Mouse (Mus musculus): ENCODE results near the gene Rhof. TPM values are rescaled to one million over a fixed set of nuclear protein-coding genes. Genes with fewer than 3 reads are reported as not detected.
A peak's percentile ranks its signal among the peaks of the same experiment; 100 is the strongest.

Rhof gene
- polyA plus RNA-seq, 1 experiment: 0.48 TPM

DNA sequence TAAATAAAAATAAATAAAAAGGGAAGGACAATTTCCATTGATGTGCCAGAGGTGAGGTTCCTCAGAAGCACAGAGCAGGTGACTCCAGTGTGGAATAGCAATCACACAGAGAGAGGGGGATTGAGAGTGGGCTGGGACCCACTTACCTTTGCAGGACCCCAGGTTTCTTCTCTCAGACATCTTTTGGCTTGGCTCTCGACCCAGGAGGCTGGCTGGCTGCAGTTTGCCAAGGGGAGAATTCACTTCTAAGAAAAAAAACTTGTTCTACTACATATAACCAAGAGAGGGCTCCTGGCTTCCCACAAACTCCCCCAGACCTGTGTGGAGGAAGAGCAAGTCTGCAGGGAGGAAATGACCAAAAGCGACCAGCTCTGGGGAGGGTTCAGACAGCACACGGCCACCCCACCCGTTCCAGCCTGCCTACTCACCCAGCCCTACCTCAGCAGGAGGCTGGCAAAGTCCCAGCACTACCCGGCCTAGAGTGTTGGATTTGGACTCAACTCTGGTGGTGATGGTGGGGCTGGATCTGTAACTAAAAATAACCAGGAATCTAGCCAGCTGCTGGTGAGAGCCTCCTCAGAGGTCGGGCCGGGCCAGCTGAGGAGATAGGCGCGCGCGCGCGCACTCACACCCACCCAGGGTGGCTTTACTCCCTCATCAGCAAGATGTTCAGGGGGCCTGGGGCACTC, 1.8 kb upstream of the Rhof start:
- Histone ChIP-seq H3K4me1 (ENCODE audit: control insufficient read depth, insufficient read depth, insufficient read length, low read length) (peaks cover 10% of the 10 kb centered on the region), H3K27ac (replicated peaks; ENCODE audit: low read depth, low read length) (peak overlapping the region; percentile 85), H3K4me3 (ENCODE audit: insufficient read depth, low read depth, low read length) (peak overlapping the region; percentile 56)

DNA sequence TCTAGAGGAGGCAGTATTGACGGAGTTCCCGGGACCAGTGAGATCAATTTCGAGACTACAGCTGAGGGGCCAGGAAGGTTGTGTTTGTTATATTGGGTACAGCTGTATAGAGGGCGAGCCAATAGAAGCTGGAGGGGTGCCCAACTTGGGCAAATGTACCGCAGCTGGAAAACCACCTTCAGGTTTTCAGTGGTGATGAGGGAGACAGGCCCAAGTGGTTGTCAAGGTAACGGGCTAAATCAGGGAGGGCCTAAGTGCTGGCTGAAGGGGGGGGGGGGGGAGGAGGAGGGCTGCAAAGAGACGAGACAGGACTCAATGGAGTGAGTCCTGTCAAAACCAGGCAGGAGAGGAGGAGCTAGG, 1.3 kb upstream of the Rhof start:
- Histone ChIP-seq H3K4me1 (ENCODE audit: control insufficient read depth, insufficient read depth, insufficient read length, low read length) (peaks cover 10% of the 10 kb centered on the region), H3K27ac (replicated peaks; ENCODE audit: low read depth, low read length) (no peak overlapping the region)

GRCm38 (mm10) chr5:123133083-123133783, 741 bp upstream of the Rhof start:
- Histone ChIP-seq H3K27ac (replicated peaks; ENCODE audit: low read depth, low read length) (no peak overlapping the region), H3K4me3 (ENCODE audit: insufficient read depth, low read depth, low read length) (no peak overlapping the region), H3K4me1 (ENCODE audit: control insufficient read depth, insufficient read depth, insufficient read length, low read length) (peaks cover 10% of the 10 kb centered on the region)

More for the DNA sequence above, 1.3 kb upstream of the Rhof start:
- no peak overlapping the region for H3K4me3 ChIP-seq (ENCODE audit: insufficient read depth, low read depth, low read length)

DNA sequence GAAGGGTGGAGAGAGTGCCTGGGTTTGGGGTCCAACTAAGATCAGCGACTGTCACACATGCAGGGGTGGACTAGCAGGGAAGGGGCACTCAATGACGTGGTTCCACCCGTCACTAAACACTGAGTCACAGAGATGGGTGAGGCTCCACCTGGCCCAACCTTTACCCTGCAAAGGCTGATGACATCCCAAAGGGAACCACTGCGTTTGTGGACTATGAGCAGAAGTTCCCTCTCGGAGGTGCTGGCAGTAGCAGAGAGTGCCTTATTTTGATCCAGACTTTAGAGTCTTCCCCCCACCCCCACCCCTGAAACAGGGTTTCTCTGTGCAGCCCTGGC, 1.7 kb downstream of the Rhof start:
- Histone ChIP-seq H3K4me3 (ENCODE audit: insufficient read depth, low read depth, low read length) (no peak overlapping the region), H3K27ac (replicated peaks; ENCODE audit: low read depth, low read length) (no peak overlapping the region), H3K4me1 (ENCODE audit: control insufficient read depth, insufficient read depth, insufficient read length, low read length) (peaks cover 6% of the 10 kb centered on the region)

GRCm38 (mm10) chr5:123130030-123130813, 2.3 kb downstream of the Rhof start:
- Histone ChIP-seq H3K4me1 (ENCODE audit: control insufficient read depth, insufficient read depth, insufficient read length, low read length) (peaks cover 6% of the 10 kb centered on the region), H3K4me3 (ENCODE audit: insufficient read depth, low read depth, low read length) (no peak overlapping the region), H3K27ac (replicated peaks; ENCODE audit: low read depth, low read length) (no peak overlapping the region)

- Histone ChIP-seq H3K4me3 (ENCODE audit: insufficient read depth, low read depth, low read length) (no peak overlapping the region), H3K27ac (replicated peaks; ENCODE audit: low read depth, low read length) (no peak overlapping the region), H3K4me1 (ENCODE audit: control insufficient read depth, insufficient read depth, insufficient read length, low read length) (peaks cover under 1% of the 10 kb centered on the region; the same call in 1 of the 2 replicates)
Observed at GRCm38 (mm10) chr5:123129170-123129757, 3.2 kb downstream of the Rhof start.

- Histone ChIP-seq H3K27ac (replicated peaks; ENCODE audit: low read depth, low read length) (peak overlapping the region; percentile 24; the same call in 1 of the 2 replicates), H3K4me1 (ENCODE audit: control insufficient read depth, insufficient read depth, insufficient read length, low read length) (no peaks in the 10 kb centered on the region), H3K4me3 (ENCODE audit: insufficient read depth, low read depth, low read length) (peak overlapping the region; percentile 4; the same call in 1 of the 2 replicates)
Observed at GRCm38 (mm10) chr5:123128426-123129169, 3.9 kb downstream of the Rhof start.

DNA sequence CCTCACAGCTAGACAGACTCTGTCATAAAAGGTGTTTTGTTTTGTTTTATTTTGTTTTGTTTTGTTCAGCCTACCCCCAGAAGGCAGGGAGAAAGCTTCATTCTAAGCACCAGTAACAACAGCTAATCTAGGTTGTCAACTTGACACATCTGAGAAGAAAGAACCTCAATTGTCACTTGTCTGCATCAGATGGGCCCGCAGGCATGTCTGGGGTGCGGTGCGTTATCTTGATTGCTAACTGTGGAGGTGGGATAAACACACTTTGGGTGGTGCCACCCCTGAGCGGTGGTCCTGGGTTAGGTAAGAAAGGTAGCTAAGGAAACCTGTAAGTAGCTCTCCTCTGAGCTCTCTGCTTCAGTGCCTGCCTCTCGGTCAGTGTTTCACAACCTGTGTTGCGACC, 5.5 kb downstream of the Rhof start:
- Histone ChIP-seq H3K4me1 (ENCODE audit: control insufficient read depth, insufficient read depth, insufficient read length, low read length) (no peaks in the 10 kb centered on the region), H3K4me3 (ENCODE audit: insufficient read depth, low read depth, low read length) (no peak overlapping the region), H3K27ac (replicated peaks; ENCODE audit: low read depth, low read length) (no peak overlapping the region)

DNA sequence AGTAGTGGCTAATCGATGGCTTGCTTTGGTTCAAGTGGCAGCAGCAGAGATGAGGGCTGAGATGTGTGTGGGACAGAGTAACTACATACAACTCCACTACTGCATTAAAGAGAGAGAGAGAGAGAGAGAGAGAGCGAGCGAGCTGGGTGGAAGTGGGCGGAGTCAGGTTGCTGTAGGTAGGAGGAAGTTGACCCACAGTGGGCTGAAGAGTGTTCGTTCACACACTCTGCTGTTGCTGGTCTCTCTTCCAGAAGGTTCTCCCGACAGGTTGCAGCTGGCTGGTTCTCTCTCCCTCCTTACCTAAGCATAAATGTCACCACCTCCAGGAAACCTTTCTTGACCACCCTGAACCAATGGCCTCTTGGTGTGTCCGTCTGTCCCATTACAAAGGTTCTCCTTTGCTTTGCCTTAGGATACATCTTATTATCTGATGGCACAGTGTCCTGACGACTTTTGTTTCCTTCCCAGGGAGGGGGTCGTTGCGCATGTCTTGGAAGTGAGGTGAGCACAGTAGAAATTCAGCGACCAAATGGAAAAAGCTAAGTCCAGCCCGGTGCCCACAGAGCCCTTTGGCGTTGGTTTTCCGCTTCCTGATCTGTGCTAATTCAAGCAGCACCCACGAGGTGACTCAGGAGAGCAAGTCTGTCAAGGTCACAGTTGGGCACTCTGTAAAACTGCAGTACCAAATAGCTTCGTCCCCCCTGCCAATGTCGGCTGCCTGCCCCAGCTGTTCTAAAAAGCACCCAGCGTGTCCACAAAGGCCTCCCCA, 6.7 kb downstream of the Rhof start:
- no peak overlapping the region for H3K27ac ChIP-seq (replicated peaks; ENCODE audit: low read depth, low read length)

DNA sequence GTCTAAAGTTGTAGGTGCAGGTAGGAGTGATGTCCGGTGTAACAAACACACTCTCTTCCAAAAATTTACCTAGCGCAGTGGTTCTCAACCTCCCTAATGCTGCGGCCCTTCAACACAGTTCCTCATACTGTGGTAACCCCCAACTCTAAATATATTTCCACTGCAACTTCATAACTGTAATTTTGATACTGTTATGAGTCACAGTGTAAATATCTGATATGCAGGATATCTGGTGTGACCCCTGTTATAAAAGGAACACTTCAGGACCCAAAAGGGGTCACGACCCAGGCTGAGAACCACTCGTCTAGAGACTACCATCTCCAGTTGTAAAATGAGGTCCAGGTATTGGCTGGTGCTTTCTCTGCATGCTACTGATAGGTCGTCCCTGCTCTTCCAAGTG, 7.4 kb downstream of the Rhof start:
- no peak overlapping the region for H3K4me3 ChIP-seq (ENCODE audit: insufficient read depth, low read depth, low read length)
- no peak overlapping the region for H3K27ac ChIP-seq (replicated peaks; ENCODE audit: low read depth, low read length)
- H3K4me1 ChIP-seq (ENCODE audit: control insufficient read depth, insufficient read depth, insufficient read length, low read length): no peaks in the 10 kb centered on the region

More for the DNA sequence above, 6.7 kb downstream of the Rhof start:
- Histone ChIP-seq H3K4me1 (ENCODE audit: control insufficient read depth, insufficient read depth, insufficient read length, low read length) (no peaks in the 10 kb centered on the region), H3K4me3 (ENCODE audit: insufficient read depth, low read depth, low read length) (no peak overlapping the region)

GRCm38 (mm10) chr5:123122181-123122580, 10.3 kb downstream of the Rhof start:
- Histone ChIP-seq H3K4me1 (ENCODE audit: control insufficient read depth, insufficient read depth, insufficient read length, low read length) (no peaks in the 10 kb centered on the region), H3K4me3 (ENCODE audit: insufficient read depth, low read depth, low read length) (no peak overlapping the region), H3K27ac (replicated peaks; ENCODE audit: low read depth, low read length) (no peak overlapping the region)

DNA sequence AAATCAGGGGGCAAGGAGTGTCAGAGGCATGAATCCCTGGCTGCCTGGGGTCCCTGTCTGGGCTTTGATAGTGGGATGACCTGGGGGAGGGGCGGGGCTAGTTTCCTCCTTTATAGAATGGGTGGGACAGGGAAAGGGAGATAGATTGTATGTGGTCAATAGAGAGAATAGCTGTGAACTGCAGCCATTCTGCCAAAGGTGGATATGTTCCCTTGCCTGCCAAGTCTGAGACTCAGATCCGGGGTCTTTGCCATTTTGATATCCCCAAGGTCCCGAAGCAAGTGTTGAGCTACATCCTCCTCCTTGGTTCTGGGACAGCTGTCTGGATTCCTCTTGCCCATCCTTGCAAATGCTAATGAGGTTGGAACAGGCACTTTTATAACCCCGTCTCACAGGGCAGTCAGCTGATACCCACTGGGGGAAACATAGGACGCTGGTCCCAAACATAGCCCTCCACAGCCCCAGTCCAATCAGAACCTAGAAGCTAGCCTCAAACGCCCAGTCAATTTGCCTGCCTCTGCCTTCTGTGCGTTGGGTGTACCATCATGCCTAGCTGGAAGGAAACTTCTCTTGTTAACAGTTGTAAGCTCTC, 11.8 kb downstream of the Rhof start:
- no peak overlapping the region for H3K27ac ChIP-seq (replicated peaks; ENCODE audit: low read depth, low read length)
- no peaks in the 10 kb centered on the region for H3K4me1 ChIP-seq (ENCODE audit: control insufficient read depth, insufficient read depth, insufficient read length, low read length)
- H3K4me3 ChIP-seq (ENCODE audit: insufficient read depth, low read depth, low read length): no peak overlapping the region

DNA sequence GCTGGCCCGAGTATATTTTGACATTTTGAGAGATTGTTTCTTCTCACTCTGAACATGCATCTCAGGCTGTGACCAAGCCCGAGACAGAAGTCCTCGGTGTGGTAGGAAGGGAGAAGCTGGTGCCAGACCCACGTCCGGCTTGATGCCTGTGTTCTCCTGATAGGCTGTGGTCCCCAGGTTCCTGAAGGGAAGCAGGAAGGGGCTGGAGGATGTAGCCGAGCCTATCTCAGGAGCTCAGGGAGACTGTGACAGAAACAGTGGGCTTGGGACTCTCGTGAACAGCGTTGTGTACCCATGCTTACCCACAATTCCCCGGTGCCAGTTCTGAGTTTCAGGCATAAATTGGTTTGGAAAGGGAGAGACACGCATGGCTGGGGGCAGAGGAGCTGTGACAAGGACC, 13.7 kb downstream of the Rhof start:
- Histone ChIP-seq H3K4me3 (ENCODE audit: insufficient read depth, low read depth, low read length) (no peak overlapping the region), H3K27ac (replicated peaks; ENCODE audit: low read depth, low read length) (no peak overlapping the region), H3K4me1 (ENCODE audit: control insufficient read depth, insufficient read depth, insufficient read length, low read length) (no peaks in the 10 kb centered on the region)

GRCm38 (mm10) chr5:123117773-123118172, 14.7 kb downstream of the Rhof start:
- H3K4me1 ChIP-seq (ENCODE audit: control insufficient read depth, insufficient read depth, insufficient read length, low read length): no peaks in the 10 kb centered on the region
- H3K4me3 ChIP-seq (ENCODE audit: insufficient read depth, low read depth, low read length): no peak overlapping the region
- H3K27ac ChIP-seq (replicated peaks; ENCODE audit: low read depth, low read length): no peak overlapping the region

All from brown adipose tissue, adult 24 weeks (tissue).